Mouse (Mus musculus) lung, adult 18-20 months (tissue): Measurements from ENCODE around the gene R3hcc1l.

Source experiments
- DNase-seq, 2 experiments: peaks; one replicate each; pipeline ENCODE4 v3.0.0; 2022; ENCODE audit warnings: mixed read lengths in 2 of 2

R3hcc1l gene

DNA sequence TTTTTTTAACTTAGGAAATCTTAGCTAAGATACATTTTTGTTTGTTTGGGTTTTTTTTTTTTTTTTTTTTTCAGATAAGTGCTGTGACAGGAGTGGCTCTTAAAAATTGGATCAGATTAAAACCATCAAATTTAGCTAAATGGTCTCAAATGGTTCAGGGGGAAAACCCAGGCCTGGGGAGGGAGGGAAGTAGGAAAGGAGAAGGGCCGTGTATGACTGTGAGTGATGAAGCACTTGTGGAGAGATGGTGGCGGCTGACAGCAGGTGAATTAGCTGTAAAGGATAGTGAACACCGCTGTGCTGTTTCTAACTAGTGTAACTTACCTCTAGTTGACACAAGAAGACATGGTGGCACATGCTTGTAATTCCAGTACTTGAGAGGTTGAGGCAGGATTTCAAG lies 40.1 kb downstream of the R3hcc1l start:
- no peak for DNase-seq

DNA sequence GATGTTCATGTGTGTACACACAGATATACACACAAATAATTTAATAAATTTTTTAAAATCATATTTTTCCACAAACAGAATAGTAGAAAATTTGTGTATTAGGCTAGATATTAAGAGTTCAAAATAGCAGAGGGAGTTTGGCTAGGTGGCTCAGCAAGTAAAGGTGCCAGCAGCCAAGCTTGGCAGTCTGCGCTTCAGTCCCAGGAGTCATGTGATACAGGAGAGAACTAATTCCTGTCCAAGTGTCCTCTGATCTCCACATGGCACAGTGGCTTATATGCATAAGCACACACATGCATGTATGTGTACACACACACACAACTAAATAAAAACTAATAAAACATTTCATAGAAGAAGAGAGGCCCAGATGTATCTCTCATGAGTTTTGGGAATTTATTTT lies 43.4 kb downstream of the R3hcc1l start:
- no peak for DNase-seq

DNA sequence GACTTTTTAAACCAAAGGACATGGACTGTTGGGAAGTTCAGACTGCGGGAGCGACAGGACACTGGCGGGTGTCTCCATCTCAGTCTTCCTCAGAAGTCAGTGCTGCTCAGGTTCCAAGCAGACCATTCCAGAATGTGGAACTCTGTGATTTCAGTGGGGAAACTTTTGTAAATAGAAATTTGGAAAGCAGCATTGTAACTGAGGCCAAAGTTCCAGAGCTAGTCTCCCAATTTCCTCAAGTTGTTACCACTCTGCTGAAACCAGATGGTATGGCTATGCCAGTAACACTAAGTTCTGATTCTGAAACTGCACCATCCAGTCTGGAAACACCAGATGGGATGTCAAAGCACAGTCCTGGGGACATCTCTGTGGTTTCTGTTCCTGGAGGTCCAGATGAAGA lies 44.4 kb downstream of the R3hcc1l start:
- no peak for DNase-seq

DNA sequence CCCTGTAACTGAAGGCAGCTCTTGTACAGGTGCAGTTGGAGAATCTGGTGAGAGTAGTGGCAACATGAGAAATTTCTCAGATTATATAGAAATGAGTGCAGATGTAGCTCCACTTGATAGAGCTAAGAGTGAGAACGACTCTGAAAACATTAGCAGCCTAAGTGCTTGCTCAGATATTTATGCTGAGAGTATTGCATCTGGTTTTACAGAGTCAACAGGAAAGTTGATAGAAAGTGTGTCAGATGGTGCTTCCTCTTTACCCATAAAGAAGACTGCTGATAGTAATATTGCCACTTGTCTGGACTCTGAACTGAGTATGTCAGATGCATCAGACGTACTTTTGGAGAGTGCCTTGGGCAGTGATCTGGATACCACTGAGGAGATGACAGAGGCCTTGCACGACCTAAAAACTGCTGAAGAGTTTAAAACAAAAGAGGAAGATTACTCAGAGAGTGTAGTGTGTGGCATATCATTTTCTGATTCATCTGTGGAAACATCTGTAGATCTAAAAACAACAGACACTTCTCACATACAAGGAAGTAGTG lies 45.2 kb downstream of the R3hcc1l start:
- DNase-seq: no peak

DNA sequence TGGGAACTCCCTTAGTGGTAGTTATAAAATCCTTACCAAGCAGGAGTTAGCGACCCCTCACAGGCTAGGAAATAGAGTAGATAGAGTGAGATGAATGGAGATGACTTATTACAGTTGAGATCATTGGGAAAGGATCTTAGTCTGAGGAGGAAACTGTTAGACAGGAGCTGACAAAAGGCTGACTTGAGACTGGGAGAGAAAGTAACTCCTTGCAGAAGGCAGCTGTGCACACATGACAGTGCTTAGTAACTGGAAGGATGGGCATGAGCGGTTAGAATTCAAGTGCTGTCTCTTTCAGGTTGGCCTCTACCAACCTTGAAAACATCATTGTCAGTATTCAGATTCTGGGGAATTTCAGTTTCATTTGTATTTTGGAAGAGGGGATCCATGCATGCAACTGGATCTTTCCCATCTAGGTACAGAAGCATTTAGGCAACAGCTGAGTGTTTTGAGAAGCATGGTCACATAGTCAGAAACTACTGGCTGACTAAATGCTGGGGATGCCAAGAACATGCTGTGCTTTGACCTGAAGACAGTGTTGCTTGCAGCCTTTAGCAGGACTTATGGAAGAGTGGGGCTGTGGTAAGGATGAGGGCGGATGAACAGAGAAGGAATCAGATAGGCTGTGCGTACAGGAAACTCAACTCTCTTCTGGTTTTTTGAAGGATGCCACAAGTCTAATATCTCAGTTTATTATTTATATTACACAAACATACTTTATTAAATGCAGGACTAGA lies 47.9 kb downstream of the R3hcc1l start:
- peak; percentile 25 to 43 for DNase-seq

DNA sequence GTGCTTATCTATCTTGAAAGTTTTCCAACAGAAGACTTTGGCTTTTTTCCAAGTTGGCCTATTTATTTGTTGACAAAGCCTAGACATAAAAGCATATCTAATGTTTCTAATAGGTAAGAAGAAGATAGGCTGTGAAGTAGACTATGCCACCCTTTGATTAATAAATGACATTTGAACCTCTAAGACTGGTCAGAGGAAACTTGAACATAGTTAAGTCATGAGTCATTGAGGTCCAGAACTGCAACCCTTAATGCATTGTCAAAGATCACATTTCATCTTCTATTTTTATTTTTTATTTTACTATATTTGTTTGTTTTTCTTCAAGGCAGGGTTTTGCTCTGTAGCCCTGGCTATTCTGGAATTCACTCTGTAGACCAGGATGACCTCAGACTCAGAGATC lies 48.5 kb downstream of the R3hcc1l start:
- no peak for DNase-seq

DNA sequence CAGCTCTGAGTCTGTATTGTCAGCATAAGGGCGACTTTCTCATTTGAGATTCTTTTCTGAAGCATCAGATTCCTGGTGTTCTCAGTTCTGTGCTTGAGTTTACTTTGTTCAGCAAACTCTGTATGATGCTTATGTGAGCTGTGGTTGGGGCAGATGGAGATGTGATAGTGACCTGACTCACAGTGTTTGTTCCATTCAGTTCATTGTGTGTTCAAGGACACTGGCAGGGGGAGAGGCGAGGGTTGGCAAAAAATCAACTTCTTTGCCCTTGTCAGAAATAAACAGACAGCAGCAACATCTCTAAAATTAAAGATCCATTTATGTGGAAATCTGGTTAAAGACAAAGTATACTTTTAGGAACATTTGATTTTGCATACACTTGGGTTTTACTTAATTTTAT lies 50.5 kb downstream of the R3hcc1l start:
- no peak for DNase-seq

DNA sequence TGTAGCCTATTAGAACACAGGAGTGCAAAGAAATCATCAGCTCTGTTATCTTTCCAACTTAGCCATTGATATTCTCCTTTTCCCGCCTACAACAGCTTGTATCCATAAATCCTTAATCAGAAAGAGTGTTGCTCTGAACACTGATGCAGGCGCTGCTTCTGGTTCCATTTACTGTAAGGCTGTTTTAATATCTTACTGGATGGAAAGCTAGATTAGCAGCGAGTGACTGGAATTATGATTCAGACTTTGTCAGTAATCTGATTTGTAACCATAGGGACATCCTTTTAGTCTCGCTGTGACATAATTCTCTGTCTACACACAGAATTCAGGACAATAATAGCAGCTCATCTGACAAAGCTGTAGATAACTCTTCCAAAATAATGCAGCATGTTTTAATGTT lies 52.7 kb downstream of the R3hcc1l start:
- no peak for DNase-seq

DNA sequence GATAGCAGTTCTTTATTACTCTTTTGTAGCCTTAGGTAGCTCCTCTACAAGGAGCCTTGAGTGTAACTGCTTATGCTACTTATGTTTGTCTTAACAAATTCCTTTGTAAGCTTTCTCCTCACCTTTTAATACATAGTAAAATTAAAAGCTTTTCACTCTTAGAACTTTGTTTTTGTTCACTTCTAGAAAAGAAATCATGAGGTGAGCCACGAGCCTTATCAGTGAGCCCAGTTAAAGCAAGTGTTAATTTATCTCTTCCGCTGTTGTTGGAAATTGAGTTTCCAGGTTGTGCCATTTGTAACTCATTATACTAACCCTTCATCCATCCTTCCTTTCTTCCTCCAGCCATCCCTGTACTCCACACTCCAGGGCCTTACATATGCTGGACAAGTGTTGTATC lies 56.8 kb downstream of the R3hcc1l start:
- DNase-seq: no peak

DNA sequence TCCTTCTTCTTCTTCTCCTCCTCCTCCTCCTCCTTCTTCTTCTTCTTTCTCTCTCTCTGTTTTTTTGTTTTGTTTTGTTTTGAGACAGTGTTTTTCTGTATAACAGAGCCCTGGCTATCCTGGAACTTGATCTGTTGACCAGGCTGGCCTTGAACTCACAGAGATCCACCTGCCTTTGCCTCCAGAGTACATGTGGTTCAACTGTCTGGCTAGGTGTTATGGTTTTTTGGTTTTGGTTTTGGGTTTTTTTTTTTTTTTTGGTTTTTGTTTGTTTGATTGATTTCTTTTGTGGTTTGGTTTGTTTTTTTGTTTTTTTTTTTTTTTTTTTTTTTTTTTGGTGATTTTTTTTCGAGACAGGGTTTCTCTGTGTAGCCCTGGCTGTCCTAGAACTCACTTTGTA lies 58.3 kb downstream of the R3hcc1l start:
- no peak for DNase-seq

DNA sequence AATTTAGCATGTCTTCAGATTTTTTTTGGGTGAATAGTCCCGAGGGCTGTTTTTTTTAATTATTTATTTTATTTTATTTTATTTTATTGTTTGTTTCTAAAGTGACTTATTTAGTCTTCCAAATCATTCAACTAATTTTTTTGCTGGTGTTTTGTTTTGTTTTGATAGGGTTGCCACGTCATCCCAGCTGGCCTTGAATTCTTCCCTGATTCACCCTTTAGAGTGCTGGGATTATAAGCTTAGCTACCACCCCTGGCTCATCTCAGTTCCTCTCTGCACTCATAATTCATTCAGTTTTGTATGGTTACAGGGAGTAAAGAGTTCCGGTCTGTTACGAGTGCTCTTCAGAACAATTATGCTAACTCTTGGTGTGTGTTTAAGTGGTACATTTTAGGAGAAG lies 60.1 kb downstream of the R3hcc1l start:
- no peak for DNase-seq

DNA sequence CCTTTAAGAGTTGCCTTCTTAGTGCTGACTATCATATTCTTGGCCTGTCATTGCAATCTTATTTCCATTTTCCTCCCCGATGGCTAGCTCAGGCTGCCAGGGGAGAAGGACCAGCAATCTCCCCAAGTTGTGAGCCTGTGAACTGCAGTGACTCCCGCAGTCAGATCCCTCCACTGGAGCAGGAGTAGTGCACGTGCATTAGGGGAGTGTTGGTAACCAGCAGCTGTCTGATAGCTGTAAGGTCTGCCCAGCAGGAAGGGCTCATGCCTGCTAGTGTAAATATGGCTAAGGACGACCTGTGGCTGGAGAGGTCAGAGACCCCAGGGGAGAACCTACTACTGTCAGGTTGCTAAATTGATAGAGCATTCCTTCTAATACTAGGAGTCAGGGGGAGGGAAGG lies 62.1 kb downstream of the R3hcc1l start:
- DNase-seq: no peak

DNA sequence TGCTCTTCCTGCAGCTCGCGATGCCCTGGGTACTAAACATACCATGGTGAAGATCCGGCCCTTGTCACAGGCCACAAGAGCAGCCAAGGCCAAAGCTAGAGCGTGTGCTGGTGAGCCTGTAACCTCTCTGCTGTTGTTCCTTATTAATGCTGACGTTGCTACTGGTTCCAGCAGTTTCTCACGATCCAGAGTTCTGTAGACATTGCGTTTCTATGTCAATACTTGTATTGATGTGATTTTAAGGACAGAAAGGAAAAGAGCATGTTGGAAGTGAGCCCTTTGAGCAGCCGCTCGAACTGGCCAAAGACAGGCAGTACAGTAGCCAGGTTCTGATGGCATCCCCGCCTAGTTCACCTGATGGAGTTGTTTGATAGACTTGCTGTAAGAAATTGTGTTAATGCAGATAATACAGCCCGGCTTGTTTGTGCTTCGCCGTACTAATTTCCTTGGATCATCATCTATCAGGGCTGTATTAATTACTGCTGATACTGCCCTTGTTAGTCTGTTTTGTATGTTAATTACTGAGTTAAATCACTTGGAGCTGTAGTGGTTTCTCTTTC lies 64.3 kb downstream of the R3hcc1l start:
- DNase-seq: no peak

DNA sequence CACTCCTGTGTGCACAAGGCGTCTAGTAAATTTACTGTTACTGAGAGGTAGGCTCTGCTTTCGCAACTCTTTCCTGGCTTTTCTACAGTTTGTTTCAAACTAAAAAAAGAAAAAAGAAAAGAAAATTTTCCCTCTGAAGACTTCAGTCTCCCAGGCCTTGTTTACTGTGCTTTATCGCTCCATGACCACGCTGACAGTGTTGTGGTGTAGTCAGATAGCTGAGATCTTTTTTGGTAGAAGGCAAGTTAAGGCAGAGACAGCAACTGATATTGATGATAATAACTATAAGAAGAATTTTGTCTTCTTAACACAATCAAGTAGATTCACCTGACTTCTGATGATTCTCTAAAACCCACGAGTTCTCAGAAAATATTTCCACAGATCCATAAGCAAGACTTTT lies 65.1 kb downstream of the R3hcc1l start:
- DNase-seq: no peak

DNA sequence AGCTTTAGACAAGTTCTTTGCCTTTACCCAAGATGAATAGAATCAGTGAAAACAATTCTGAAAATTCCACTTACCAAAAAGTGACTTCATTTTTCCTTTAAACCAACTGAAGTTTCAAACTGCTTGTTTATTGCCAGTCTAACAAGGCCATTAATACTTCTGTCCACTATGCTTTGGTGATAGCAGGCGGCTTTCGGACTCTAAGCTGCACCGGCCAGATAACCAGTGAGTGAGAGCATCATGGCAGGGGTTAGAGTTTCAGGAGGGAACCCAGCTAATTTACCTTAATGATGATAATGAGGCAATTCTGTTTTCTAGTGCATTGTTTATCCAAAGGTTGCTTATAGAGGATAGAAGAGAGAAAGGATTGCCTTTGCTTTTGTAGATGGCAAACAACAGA lies 65.6 kb downstream of the R3hcc1l start:
- DNase-seq: no peak

DNA sequence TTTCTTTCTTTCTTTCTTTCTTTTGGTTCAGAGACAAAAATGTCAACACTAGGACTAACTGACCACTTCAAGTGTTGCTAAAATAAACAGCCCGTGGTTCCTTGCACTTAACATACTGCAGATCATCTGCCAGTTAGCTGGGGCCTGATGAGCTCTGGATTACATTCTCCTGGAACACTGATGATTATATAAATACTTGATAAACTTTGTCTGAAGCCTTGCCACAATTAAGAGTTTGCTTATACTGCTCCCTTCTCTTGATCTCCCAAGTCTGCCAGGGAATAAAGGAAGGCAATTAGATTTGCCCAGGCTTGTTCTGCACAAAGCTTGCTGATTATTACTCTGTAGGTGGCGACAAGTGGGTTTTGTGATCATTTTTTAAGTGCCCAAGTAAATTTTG lies 69.1 kb downstream of the R3hcc1l start:
- DNase-seq: no peak

DNA sequence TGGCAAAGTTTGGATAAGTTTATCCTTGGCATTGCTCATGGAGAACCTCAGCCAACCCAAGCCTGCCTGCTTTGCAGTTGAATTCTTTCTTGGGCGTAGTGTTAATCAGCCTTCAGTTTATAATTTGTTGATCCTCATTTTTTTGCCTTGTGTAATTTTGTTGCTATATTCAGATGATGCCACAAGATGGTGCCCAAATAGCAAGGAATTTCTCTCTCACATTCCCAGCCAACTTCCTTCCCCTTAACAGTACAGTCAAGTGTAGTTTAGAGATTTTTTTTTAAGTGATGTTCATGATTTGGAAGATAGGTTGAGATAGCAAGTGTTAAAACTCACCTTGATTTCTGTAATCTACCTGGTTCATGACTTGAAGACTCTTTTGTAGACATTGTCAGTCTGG lies 70.7 kb downstream of the R3hcc1l start:
- DNase-seq: no peak

DNA sequence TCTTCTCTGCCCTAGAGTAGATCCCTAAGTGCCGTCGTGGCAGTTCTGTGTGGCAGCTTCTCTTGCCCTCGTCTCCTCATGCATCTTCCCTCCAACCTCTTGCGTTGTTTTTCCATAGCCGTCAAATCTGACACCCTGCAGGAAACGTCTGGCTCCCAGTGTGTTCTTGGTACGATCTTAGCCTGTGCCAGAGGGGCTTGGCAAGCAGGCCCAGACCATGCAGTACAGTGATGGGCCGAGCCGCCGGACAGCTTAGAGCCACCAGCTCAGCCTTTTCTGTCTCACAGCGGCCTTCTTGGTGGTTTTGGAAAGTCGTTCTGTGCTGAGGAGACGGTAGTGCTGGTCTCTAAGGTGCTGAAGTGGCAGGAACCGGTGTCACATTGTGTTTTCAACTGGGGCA lies 73.0 kb downstream of the R3hcc1l start:
- no peak for DNase-seq

DNA sequence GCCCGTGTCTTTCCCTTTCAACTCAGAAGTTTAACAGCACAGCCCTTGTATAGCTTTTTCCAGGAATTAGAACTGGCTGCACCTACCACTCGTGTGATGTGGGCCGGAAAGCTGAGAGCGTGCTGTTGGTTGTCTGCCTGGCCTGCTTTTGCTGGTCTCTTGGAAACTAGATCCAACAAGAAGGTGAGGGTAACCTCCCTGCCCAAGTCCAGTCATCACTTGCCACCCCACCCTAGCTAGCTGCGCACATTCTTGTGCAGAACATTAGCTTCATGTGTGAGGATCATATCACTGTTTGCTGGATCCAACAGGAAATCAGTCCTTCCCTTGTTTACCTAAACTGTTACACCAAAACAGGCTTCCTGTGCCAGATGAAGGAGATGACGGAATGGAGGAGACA lies 74.9 kb downstream of the R3hcc1l start:
- DNase-seq: peak in 1 of 2 experiments; percentile 28

DNA sequence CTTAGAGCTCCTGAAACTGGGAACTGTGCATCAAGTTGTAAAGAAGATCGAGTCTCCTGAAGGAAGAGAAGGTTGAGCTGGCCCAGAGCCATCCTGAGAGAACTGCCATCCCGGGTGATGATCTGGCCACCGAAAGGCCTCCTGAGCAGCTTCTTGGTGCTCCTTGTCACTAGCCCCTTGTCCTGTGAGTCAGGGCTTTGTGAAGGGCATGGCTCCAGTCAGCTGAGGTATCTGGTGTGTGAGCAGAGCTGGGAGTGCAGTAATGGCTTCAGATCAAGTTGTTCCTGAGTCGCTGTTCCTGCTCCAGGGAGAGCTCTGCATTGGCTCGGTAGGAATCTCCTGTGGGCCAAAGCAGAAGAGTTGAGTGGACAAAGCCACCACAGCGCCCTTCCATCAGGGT lies 76.5 kb downstream of the R3hcc1l start:
- no peak for DNase-seq

DNA sequence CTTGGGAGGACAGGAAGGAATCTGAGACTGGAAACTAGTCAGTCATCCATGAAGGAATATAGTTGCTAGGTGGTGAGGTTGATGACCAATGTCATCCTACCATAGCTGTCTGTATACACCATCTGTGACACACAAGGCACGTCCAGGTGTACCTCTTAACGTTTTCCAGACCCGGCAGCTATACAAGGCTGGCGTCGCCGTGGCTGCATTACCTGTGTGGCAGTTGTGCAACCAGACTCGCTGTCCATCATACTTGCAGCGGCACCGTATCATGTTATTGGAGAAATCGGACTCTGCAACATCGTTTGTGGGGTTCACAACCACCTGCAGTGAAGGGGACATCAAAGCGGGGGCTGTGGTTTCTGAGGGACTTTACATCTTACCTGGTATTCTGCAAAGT lies 78.7 kb downstream of the R3hcc1l start:
- DNase-seq: no peak

DNA sequence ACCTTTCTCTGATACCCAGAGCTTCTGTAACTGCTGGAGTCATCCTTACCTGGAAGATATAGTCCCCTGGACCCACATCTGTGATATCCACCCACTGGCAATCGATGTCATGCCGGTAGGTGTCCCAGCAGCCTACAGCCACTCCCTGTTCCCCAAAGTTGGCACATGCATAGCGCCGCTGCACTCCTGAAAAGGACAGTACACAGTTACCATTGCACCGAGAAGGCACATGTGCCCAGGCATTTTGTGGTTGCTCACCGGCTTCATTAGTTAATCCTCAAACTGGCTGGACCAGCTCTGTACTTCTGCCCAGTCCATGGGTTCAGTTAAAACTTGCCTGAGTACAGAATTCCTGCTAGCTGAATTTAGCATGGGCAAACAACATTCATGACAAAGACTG lies 79.3 kb downstream of the R3hcc1l start:
- DNase-seq: no peak

DNA sequence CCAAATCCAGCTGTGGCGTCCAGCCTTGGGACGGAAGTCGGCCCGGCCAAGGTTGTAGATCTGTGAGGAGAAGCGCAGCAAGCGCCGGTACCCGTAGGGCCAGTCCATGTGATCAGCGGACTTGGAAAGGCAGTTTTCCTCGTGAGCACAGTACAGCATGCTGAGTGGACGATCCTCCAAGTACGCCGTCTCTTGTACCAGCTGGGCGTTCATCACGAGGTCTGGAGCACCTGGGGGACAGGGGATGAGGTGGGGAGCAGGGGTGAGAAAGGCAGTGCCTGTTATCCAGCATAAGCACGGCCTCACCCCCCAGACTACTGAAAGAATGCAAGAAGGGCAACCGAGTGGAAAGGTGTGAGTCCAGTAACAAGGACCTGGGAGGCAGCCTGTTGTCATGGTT lies 81.3 kb downstream of the R3hcc1l start:
- DNase-seq: no peak

DNA sequence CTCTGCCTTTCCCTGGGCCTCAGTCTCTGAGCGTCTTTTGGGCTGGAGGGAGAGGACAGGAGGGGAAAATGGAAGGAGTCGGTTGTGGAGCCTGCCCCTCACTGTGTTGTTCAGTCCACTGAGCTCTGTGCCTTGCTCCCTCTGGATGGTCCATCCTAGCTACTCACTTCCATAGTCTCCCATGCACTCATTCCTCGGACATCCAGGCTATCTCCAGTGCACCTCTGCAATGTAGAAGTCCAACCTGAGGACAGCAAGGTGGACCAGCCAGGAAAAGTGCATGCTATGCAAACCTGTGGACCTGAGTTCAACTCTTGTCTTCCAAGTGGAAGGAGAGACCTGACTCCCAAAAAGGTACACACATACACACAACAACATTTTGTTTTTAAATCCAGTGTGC lies 82.0 kb downstream of the R3hcc1l start:
- DNase-seq: no peak

DNA sequence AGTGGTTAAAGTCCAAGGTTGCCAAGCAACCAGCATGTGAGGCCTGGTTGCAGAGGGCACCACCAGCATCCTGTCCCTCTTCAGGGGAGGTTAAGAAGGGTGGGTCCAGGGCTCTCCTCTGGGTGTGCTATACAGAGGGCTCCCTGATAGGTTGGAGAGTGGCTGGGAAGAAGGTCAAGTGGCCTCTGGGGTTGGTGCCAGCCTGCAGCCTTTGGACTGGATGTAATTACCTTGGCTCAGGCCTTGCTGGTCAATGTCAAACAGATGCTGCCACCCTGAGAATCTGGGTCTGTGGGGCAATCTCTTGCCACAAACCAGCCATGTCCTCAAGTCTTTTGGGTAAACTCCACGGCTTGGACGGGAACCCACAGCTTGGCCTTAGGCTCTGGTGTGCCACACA lies 82.9 kb downstream of the R3hcc1l start:
- peak in 1 of 2 experiments; percentile 17 for DNase-seq
